Mouse (Mus musculus) kidney, postnatal 36 days (tissue): ENCODE measurements around the gene Barx1.

Source experiments
- DNase-seq, 2 experiments: peaks; one replicate each; pipeline ENCODE4 v3.0.0; 2021 to 2022; ENCODE audit warnings: mixed read lengths in 2 of 2

Gene Barx1

GRCm38 (mm10) chr13:48662431-48663143, at the start of gene Barx1:
Gene Barx1, plus strand, starts transcription at chr13:48662998.
- no peak for DNase-seq

- DNase-seq, result no peak
Observed at GRCm38 (mm10) chr13:48614525-48614924, 48.3 kb upstream of the Barx1 start.

- DNase-seq, result peak in 1 of 2 experiments; percentile 21
Observed at GRCm38 (mm10) chr13:48617774-48618173, 45.0 kb upstream of the Barx1 start.

GRCm38 (mm10) chr13:48618890-48619289, 43.9 kb upstream of the Barx1 start:
- DNase-seq, result no peak

GRCm38 (mm10) chr13:48624968-48625398, 37.8 kb upstream of the Barx1 start:
- DNase-seq, result no peak

- peak; percentile 98 to 99 for DNase-seq
Observed at GRCm38 (mm10) chr13:48625433-48626184, 37.2 kb upstream of the Barx1 start, which contains the start of gene Ptpdc1. Gene Ptpdc1, minus strand, starts transcription at chr13:48625664.

- no peak for DNase-seq
Observed at GRCm38 (mm10) chr13:48631691-48632090, 31.1 kb upstream of the Barx1 start.

GRCm38 (mm10) chr13:48637706-48638105, 25.1 kb upstream of the Barx1 start:
- peak; percentile 75 to 77 for DNase-seq

GRCm38 (mm10) chr13:48639570-48639969, 23.2 kb upstream of the Barx1 start:
- DNase-seq, result peak; percentile 73 to 74

GRCm38 (mm10) chr13:48643072-48643471, 19.7 kb upstream of the Barx1 start:
- no peak for DNase-seq

GRCm38 (mm10) chr13:48643991-48644390, 18.8 kb upstream of the Barx1 start:
- DNase-seq, result no peak

GRCm38 (mm10) chr13:48646696-48647095, 16.1 kb upstream of the Barx1 start:
- DNase-seq, result no peak

GRCm38 (mm10) chr13:48650615-48651014, 12.2 kb upstream of the Barx1 start:
- peak in 1 of 2 experiments; percentile 53 for DNase-seq

- DNase-seq, result no peak
Observed at GRCm38 (mm10) chr13:48651132-48652065, 11.4 kb upstream of the Barx1 start.

GRCm38 (mm10) chr13:48653788-48654770, 8.7 kb upstream of the Barx1 start:
- DNase-seq, result peak; percentile 67 to 91

GRCm38 (mm10) chr13:48655637-48656036, 7.2 kb upstream of the Barx1 start:
- peak; percentile 64 to 68 for DNase-seq

- no peak for DNase-seq
Observed at GRCm38 (mm10) chr13:48657791-48658190, 5.0 kb upstream of the Barx1 start.

GRCm38 (mm10) chr13:48658588-48659253, 4.1 kb upstream of the Barx1 start:
- DNase-seq, result no peak

- DNase-seq, result peak in 1 of 2 experiments; percentile 34
Observed at GRCm38 (mm10) chr13:48659254-48660220, 3.3 kb upstream of the Barx1 start.
